Mouse (Mus musculus) cortical plate, adult 2 months (tissue): ENCODE measurements at regions not wholly inside any gene's neighbourhood (a gene's known extent, or its start where the extent isn't known, plus 50 kb on each side); places are given as distances from the start of the nearest gene placed in this dataset.

Experiments
- CTCF ChIP-seq: fragments of 200-500 bp; IDR thresholded peaks from 2 replicates; pipeline ENCODE4 v1.5.1; 2011; ENCODE audit warnings: mild to moderate bottlenecking, control low read depth, low read length; ENCODE audit not compliant: insufficient read depth; ENCODE audit errors: extremely low read depth
- POLR2A ChIP-seq: fragments of 200-500 bp; IDR thresholded peaks from 2 replicates; pipeline ENCODE4 v1.6.1; 2011; ENCODE audit warnings: mild to moderate bottlenecking, low read length, control low read depth; ENCODE audit not compliant: insufficient read depth; ENCODE audit errors: extremely low read depth

DNA sequence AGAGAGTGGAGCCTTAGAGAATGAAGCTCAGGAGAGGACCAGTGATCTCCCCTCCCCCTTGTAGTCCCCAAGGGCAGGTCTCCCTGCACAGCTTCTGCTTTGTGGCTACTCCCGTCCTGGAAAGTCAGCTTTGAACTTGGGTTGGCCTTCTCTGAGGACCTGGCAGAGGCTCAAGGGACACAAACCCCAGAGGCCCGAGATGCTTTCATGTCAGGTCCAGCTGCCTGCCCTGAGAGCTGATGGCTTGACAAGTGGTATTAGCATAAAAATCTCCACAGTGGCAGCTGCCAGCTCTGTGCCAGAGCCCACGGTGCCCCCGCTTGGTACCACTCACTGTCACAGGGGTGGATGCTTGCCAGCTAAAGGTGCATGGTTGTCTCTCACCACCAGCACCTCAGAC lies 173.8 kb upstream of the Gm4791 start:
- TF ChIP-seq CTCF (no peak), POLR2A (no peak)
